Mouse (Mus musculus) urinary bladder, postnatal 4 days (tissue): ENCODE results near the gene Cacna1s.

Experiments used
- DNase-seq, 2 experiments: peaks; one replicate each; pipeline ENCODE4 v3.0.0; 2021 to 2022; ENCODE audit warnings: low spot score in 2 of 2

Gene Cacna1s

GRCm38 (mm10) chr1:136052547-136052946 is at the start of gene Cacna1s:
Gene Cacna1s, plus strand, starts transcription at chr1:136052750.
- DNase-seq: no peak

GRCm38 (mm10) chr1:136006292-136006748 is 46.2 kb upstream of the Cacna1s start, which contains the start of gene Igfn1:
Gene Igfn1, minus strand, starts transcription at chr1:136006342.
- no peak for DNase-seq

- DNase-seq: peak; percentile 56 to 67
Measured at GRCm38 (mm10) chr1:136007211-136008158, 45.1 kb upstream of the Cacna1s start, which contains the start of gene Tmem9. Gene Tmem9, plus strand, starts transcription at chr1:136008150.

- DNase-seq: no peak
Measured at GRCm38 (mm10) chr1:136008159-136008533, 44.4 kb upstream of the Cacna1s start.

GRCm38 (mm10) chr1:136010247-136010646 is 42.3 kb upstream of the Cacna1s start:
- DNase-seq: no peak

GRCm38 (mm10) chr1:136013513-136013912 is 39.0 kb upstream of the Cacna1s start:
- DNase-seq: no peak

GRCm38 (mm10) chr1:136014796-136015502 is 37.6 kb upstream of the Cacna1s start:
- no peak for DNase-seq

- DNase-seq: no peak
Measured at GRCm38 (mm10) chr1:136017307-136017706, 35.2 kb upstream of the Cacna1s start.

- peak; percentile 86 to 92 for DNase-seq
Measured at GRCm38 (mm10) chr1:136017907-136018313, 34.6 kb upstream of the Cacna1s start.

GRCm38 (mm10) chr1:136018390-136019189 is 34.0 kb upstream of the Cacna1s start:
- DNase-seq: no peak

GRCm38 (mm10) chr1:136030201-136030600 is 22.3 kb upstream of the Cacna1s start:
- DNase-seq: no peak

GRCm38 (mm10) chr1:136031697-136032096 is 20.9 kb upstream of the Cacna1s start:
- DNase-seq: no peak

GRCm38 (mm10) chr1:136032961-136033360 is 19.6 kb upstream of the Cacna1s start:
- DNase-seq: no peak

- no peak for DNase-seq
Measured at GRCm38 (mm10) chr1:136038746-136039538, 13.6 kb upstream of the Cacna1s start.

GRCm38 (mm10) chr1:136040452-136040851 is 12.1 kb upstream of the Cacna1s start:
- DNase-seq: no peak

GRCm38 (mm10) chr1:136040874-136041273 is 11.7 kb upstream of the Cacna1s start:
- no peak for DNase-seq

GRCm38 (mm10) chr1:136045774-136046173 is 6.8 kb upstream of the Cacna1s start:
- no peak for DNase-seq

GRCm38 (mm10) chr1:136047432-136047831 is 5.1 kb upstream of the Cacna1s start:
- no peak for DNase-seq

- no peak for DNase-seq
Measured at GRCm38 (mm10) chr1:136047894-136048293, 4.7 kb upstream of the Cacna1s start.

GRCm38 (mm10) chr1:136050312-136051012 is 2.1 kb upstream of the Cacna1s start, which contains the start of gene Ascl5:
Gene Ascl5, plus strand, starts transcription at chr1:136050804.
- DNase-seq: no peak
